Mouse (Mus musculus) thymus, adult 2 months (tissue): ENCODE measurements around the gene Hs6st3.

ENCODE experiments used
- CTCF ChIP-seq: fragments of 200-500 bp; IDR thresholded peaks from 2 replicates; pipeline ENCODE4 v1.5.1; 2012; ENCODE audit warnings: mild to moderate bottlenecking, control low read depth, low read length, moderate library complexity, borderline replicate concordance; ENCODE audit not compliant: control insufficient read depth, poor library complexity, insufficient read depth; ENCODE audit errors: extremely low read depth
- POLR2A ChIP-seq: fragments of 200-500 bp; IDR thresholded peaks from 2 replicates; pipeline ENCODE4 v1.6.1; 2012; ENCODE audit warnings: mild to moderate bottlenecking, low read length, control low read depth, moderate library complexity; ENCODE audit not compliant: control insufficient read depth, poor library complexity, insufficient read depth; ENCODE audit errors: extremely low read depth

- TF ChIP-seq CTCF (no peak), POLR2A (no peak)
Measured at GRCm38 (mm10) chr14:119732219-119732618, 594.1 kb downstream of the Hs6st3 start.
